Mouse (Mus musculus) liver, postnatal 0 days (tissue): ENCODE results near the gene Endou.

Source experiments
- CTCF ChIP-seq: sonication (generic); IDR thresholded peaks from 2 replicates; pipeline ENCODE4 v1.5.1; 2016; ENCODE audit warnings: antibody characterized with exemption, low read depth
- EP300 ChIP-seq: IDR thresholded peaks from 2 replicates; pipeline ENCODE4 v1.6.1; 2016; ENCODE audit warnings: antibody characterized with exemption, low read depth, mild to moderate bottlenecking

- TF ChIP-seq EP300 (no peak), CTCF (no peak)
Measured at GRCm38 (mm10) chr15:97726310-97726709, 4.8 kb downstream of the Endou start.
